Mouse (Mus musculus) kidney, adult 18-20 months (tissue): ENCODE data around the gene Lsr.
"Not testable (repeated sequence)": the region's sequence is repeated elsewhere in the genome, so short reads cannot be mapped to it uniquely, and the experiment has no call there.

Source experiments
- DNase-seq: peaks from one replicate; pipeline ENCODE4 v3.0.0; 2021

Gene Lsr

GRCm38 (mm10) chr7:30924071-30924470 lies 49.2 kb downstream of the Lsr start:
- no peak for DNase-seq

- DNase-seq = not testable (repeated sequence)
Observed at GRCm38 (mm10) chr7:30922490-30922889, 50.8 kb downstream of the Lsr start.

- DNase-seq = no peak
Observed at GRCm38 (mm10) chr7:30920217-30920616, 53.0 kb downstream of the Lsr start.

GRCm38 (mm10) chr7:30917219-30917618 lies 56.0 kb downstream of the Lsr start:
- no peak for DNase-seq

- no peak for DNase-seq
Observed at GRCm38 (mm10) chr7:30916713-30917112, 56.6 kb downstream of the Lsr start.

GRCm38 (mm10) chr7:30914732-30915131 lies 58.5 kb downstream of the Lsr start, which contains the start of gene Mag:
TSS of gene Mag (minus strand) at chr7:30914873.
- no peak for DNase-seq

GRCm38 (mm10) chr7:30909773-30910172 lies 63.5 kb downstream of the Lsr start:
- DNase-seq = no peak

- DNase-seq = no peak
Observed at GRCm38 (mm10) chr7:30908992-30909431, 64.3 kb downstream of the Lsr start.

- no peak for DNase-seq
Observed at GRCm38 (mm10) chr7:30908277-30908991, 64.8 kb downstream of the Lsr start.
